Mouse (Mus musculus) CH12.LX (cell line): ENCODE data around the gene Atp8b3. TPM values are rescaled to one million over a fixed set of nuclear protein-coding genes. Genes with fewer than 3 reads are reported as not detected.

Source experiments
- DNase-seq: peaks from one replicate; pipeline ENCODE4 v3.0.0-alpha.2; 2013; ENCODE audit errors: extremely low read depth
- H3K27ac ChIP-seq: 2 replicates; pipeline ENCODE4 v1.5.1; 2012; ENCODE audit warnings: low read depth, mild to moderate bottlenecking, control low read depth, moderate library complexity; ENCODE audit not compliant: insufficient read depth
- H3K27me3 ChIP-seq: replicated peaks from 2 replicates; pipeline ENCODE3; 2012; ENCODE audit warnings: inconsistent platforms
- H3K36me3 ChIP-seq, 2 experiments: replicated peaks in 1 of 2; 2 replicates each; pipeline versions ENCODE3 to v1.6.1; 2012; ENCODE audit warnings: inconsistent platforms in 1 of 2, low read length in 1 of 2, mild to moderate bottlenecking in 1 of 2, mixed read lengths in 1 of 2, moderate library complexity in 1 of 2; ENCODE audit not compliant: control insufficient read depth in 1 of 2, insufficient read depth in 1 of 2
- H3K4me1 ChIP-seq, 2 experiments: 2 replicates each; pipeline ENCODE4 v1.6.1; 2012; ENCODE audit warnings: inconsistent platforms in 1 of 2, moderate library complexity in 1 of 2; ENCODE audit not compliant: insufficient read depth in 2 of 2, control insufficient read depth in 1 of 2
- H3K4me2 ChIP-seq: 2 replicates; pipeline ENCODE4 v1.6.1; 2012; ENCODE audit warnings: low read depth, mild to moderate bottlenecking, control low read depth; ENCODE audit not compliant: poor library complexity, insufficient read depth, severe bottlenecking
- H3K4me3 ChIP-seq, 3 experiments: fragments of 150-350 bp in 1 of 3; sonication (generic) in 1 of 3; replicated peaks in 1 of 3; 2 replicates each; pipeline versions ENCODE3 to v1.5.1; 2011 to 2012; ENCODE audit warnings: low read depth in 2 of 3, low read length in 2 of 3, mild to moderate bottlenecking in 2 of 3, moderate library complexity in 2 of 3, control low read depth in 1 of 3, improper control_type of control experiment in 1 of 3, inconsistent platforms in 1 of 3, mixed read lengths in 1 of 3; ENCODE audit not compliant: poor library complexity in 1 of 3
- H3K79me2 ChIP-seq: replicated peaks from 2 replicates; pipeline ENCODE4 v1.6.1; 2012; ENCODE audit warnings: mild to moderate bottlenecking, moderate library complexity; ENCODE audit not compliant: control insufficient read depth, poor library complexity, insufficient read depth, severe bottlenecking; ENCODE audit errors: extremely low read depth
- H3K9ac ChIP-seq: 2 replicates; pipeline ENCODE4 v1.6.1; 2012; ENCODE audit warnings: low read depth, mild to moderate bottlenecking, control low read depth, moderate library complexity; ENCODE audit not compliant: insufficient read depth
- H3K9me3 ChIP-seq: replicated peaks from 2 replicates; pipeline ENCODE3; 2012; ENCODE audit warnings: low read length, inconsistent platforms, mixed read lengths
- BHLHE40 ChIP-seq: IDR thresholded peaks from 2 replicates; pipeline ENCODE4 v1.6.1; 2011; ENCODE audit warnings: mild to moderate bottlenecking, low read depth, low read length, improper control_type of control experiment
- CHD1 ChIP-seq: IDR thresholded peaks from 2 replicates; pipeline ENCODE4 v1.6.1; 2012; ENCODE audit warnings: low read depth, low read length, improper control_type of control experiment, inconsistent platforms
- CHD2 ChIP-seq: IDR thresholded peaks from 2 replicates; pipeline ENCODE4 v1.6.1; 2011; ENCODE audit warnings: low read length, improper control_type of control experiment
- E2F4 ChIP-seq: IDR thresholded peaks from 2 replicates; pipeline ENCODE4 v1.6.1; 2011; ENCODE audit warnings: low read depth, low read length, improper control_type of control experiment; ENCODE audit not compliant: insufficient replicate concordance
- ELF1 ChIP-seq: IDR thresholded peaks from 2 replicates; pipeline ENCODE4 v1.6.1; 2014; ENCODE audit warnings: low read depth, mild to moderate bottlenecking, inconsistent platforms, low read length, improper control_type of control experiment
- EP300 ChIP-seq: IDR thresholded peaks from 2 replicates; pipeline ENCODE4 v1.6.1; 2011; ENCODE audit warnings: low read length, improper control_type of control experiment
- ETS1 ChIP-seq: conservative IDR thresholded peaks from 2 replicates; pipeline ENCODE4 v1.6.1; 2012; ENCODE audit warnings: low read depth, mild to moderate bottlenecking, inconsistent platforms, low read length, improper control_type of control experiment, moderate library complexity
- GABPA ChIP-seq: IDR thresholded peaks from 2 replicates; pipeline ENCODE4 v1.6.1; 2012; ENCODE audit warnings: low read depth, low read length, improper control_type of control experiment, inconsistent platforms; ENCODE audit not compliant: insufficient replicate concordance
- HCFC1 ChIP-seq: IDR thresholded peaks from 2 replicates; pipeline ENCODE4 v1.6.1; 2012; ENCODE audit warnings: low read depth, mild to moderate bottlenecking, inconsistent platforms, low read length, improper control_type of control experiment
- IRF4 ChIP-seq: IDR thresholded peaks from 2 replicates; pipeline ENCODE4 v1.6.1; 2014; ENCODE audit warnings: low read depth, mild to moderate bottlenecking, inconsistent platforms, low read length, improper control_type of control experiment
- JUN ChIP-seq: IDR thresholded peaks from 2 replicates; pipeline ENCODE4 v1.6.1; 2011; ENCODE audit warnings: low read depth, mild to moderate bottlenecking, low read length, improper control_type of control experiment, moderate library complexity; ENCODE audit not compliant: insufficient read depth
- JUND ChIP-seq: conservative IDR thresholded peaks from 2 replicates; pipeline ENCODE4 v1.6.1; 2011; ENCODE audit warnings: low read depth, low read length, improper control_type of control experiment
- KAT2A ChIP-seq: IDR thresholded peaks from 2 replicates; pipeline ENCODE4 v1.6.1; 2012; ENCODE audit warnings: low read length, improper control_type of control experiment, inconsistent platforms; ENCODE audit not compliant: insufficient replicate concordance
- MAFK ChIP-seq: IDR thresholded peaks from 2 replicates; pipeline ENCODE4 v1.6.1; 2011; ENCODE audit warnings: low read length, improper control_type of control experiment; ENCODE audit not compliant: insufficient replicate concordance
- MAX ChIP-seq: IDR thresholded peaks from 2 replicates; pipeline ENCODE4 v1.6.1; 2011; ENCODE audit warnings: low read length, improper control_type of control experiment
- MAZ ChIP-seq: IDR thresholded peaks from 2 replicates; pipeline ENCODE4 v1.6.1; 2012; ENCODE audit warnings: low read depth, mild to moderate bottlenecking, inconsistent platforms, low read length, improper control_type of control experiment, moderate library complexity
- MXI1 ChIP-seq: IDR thresholded peaks from 2 replicates; pipeline ENCODE4 v1.6.1; 2011; ENCODE audit warnings: mild to moderate bottlenecking, low read depth, low read length, improper control_type of control experiment
- MYC ChIP-seq: IDR thresholded peaks from 2 replicates; pipeline ENCODE4 v1.6.1; 2011; ENCODE audit warnings: low read depth, mild to moderate bottlenecking, improper control_type of control experiment, low read length
- NELFE ChIP-seq: IDR thresholded peaks from 2 replicates; pipeline ENCODE4 v1.6.1; 2011; ENCODE audit warnings: low read depth, low read length, improper control_type of control experiment
- NRF1 ChIP-seq: IDR thresholded peaks from 2 replicates; pipeline ENCODE4 v1.6.1; 2014; ENCODE audit warnings: low read depth, mild to moderate bottlenecking, inconsistent platforms, low read length, improper control_type of control experiment, moderate library complexity
- POLR2A ChIP-seq: IDR thresholded peaks from 2 replicates; pipeline ENCODE4 v1.6.1; 2011; ENCODE audit warnings: low read depth, mild to moderate bottlenecking, improper control_type of control experiment, low read length
- POLR2AphosphoS2 ChIP-seq: IDR thresholded peaks from 2 replicates; pipeline ENCODE4 v1.6.1; 2011; ENCODE audit warnings: low read depth, low read length, improper control_type of control experiment
- RAD21 ChIP-seq: IDR thresholded peaks from 2 replicates; pipeline ENCODE4 v1.6.1; 2011; ENCODE audit warnings: low read depth, mild to moderate bottlenecking, low read length, improper control_type of control experiment, moderate library complexity
- RCOR1 ChIP-seq: conservative IDR thresholded peaks from 2 replicates; pipeline ENCODE4 v1.6.1; 2012; ENCODE audit warnings: low read depth, mild to moderate bottlenecking, inconsistent platforms, low read length, improper control_type of control experiment
- SIN3A ChIP-seq: IDR thresholded peaks from 2 replicates; pipeline ENCODE4 v1.6.1; 2012; ENCODE audit warnings: low read length, improper control_type of control experiment, inconsistent platforms
- SMC3 ChIP-seq: IDR thresholded peaks from 2 replicates; pipeline ENCODE4 v1.6.1; 2011; ENCODE audit warnings: low read depth, low read length, improper control_type of control experiment
- TBP ChIP-seq: conservative IDR thresholded peaks from 2 replicates; pipeline ENCODE4 v1.6.1; 2011; ENCODE audit warnings: low read depth, low read length, improper control_type of control experiment
- TCF12 ChIP-seq: IDR thresholded peaks from 2 replicates; pipeline ENCODE4 v1.6.1; 2014; ENCODE audit warnings: low read depth, mild to moderate bottlenecking, inconsistent platforms, low read length, improper control_type of control experiment
- USF1 ChIP-seq: IDR thresholded peaks from 2 replicates; pipeline ENCODE4 v1.6.1; 2014; ENCODE audit warnings: low read depth, mild to moderate bottlenecking, inconsistent platforms, low read length, improper control_type of control experiment
- USF2 ChIP-seq: conservative IDR thresholded peaks from 2 replicates; pipeline ENCODE4 v1.6.1; 2011; ENCODE audit warnings: low read depth, low read length, improper control_type of control experiment
- ZC3H11A ChIP-seq: IDR thresholded peaks from 2 replicates; pipeline ENCODE4 v1.6.1; 2012; ENCODE audit warnings: low read depth, mild to moderate bottlenecking, inconsistent platforms, low read length, improper control_type of control experiment
- ZMIZ1 ChIP-seq: IDR thresholded peaks from 2 replicates; pipeline ENCODE4 v1.6.1; 2012; ENCODE audit warnings: low read depth, mild to moderate bottlenecking, inconsistent platforms, low read length, improper control_type of control experiment
- ZNF384 ChIP-seq: IDR thresholded peaks from 2 replicates; pipeline ENCODE4 v1.6.1; 2012; ENCODE audit warnings: low read depth, low read length, improper control_type of control experiment, inconsistent platforms
- dilution Hi-C: fragments of 300-500 bp; cut with MboI; formaldehyde crosslinking; loops from 2 replicates; pipeline ENCODE4 v1.14.3; 2020; ENCODE audit warnings: low sequenced_read_pairs; ENCODE audit not compliant: extremely low pct_unique_long_range_greater_than_20kb, extremely low pct_ligation_motif_present
- in situ Hi-C: fragments of 300-500 bp; cut with MboI; formaldehyde crosslinking; loops from 3 replicates; pipeline ENCODE4 v1.14.3; 2019; ENCODE audit warnings: low sequenced_read_pairs, low pct_ligation_motif_present, low pct_unique_long_range_greater_than_20kb, mixed read lengths
- polyA plus RNA-seq: library from polyadenylated mRNA; unstranded; fragments of >175 nt; gene quantifications from 2 replicates; pipeline ENCODE4 v1.2.1, GENCODE M21; 2012; ENCODE audit warnings: low read depth; ENCODE audit not compliant: insufficient read length
- total RNA-seq, 2 experiments: library from RNA; depleted of rRNA; stranded (reverse); fragments of 300-350 nt in 1 of 2; fragments of >200 nt in 1 of 2; gene quantifications; 2 replicates each; pipeline ENCODE4 v1.2.3; 2012 to 2014

Atp8b3 gene
- total and polyA plus RNA-seq, 3 experiments = 0.08 to 0.27 (median 0.21) TPM

DNA sequence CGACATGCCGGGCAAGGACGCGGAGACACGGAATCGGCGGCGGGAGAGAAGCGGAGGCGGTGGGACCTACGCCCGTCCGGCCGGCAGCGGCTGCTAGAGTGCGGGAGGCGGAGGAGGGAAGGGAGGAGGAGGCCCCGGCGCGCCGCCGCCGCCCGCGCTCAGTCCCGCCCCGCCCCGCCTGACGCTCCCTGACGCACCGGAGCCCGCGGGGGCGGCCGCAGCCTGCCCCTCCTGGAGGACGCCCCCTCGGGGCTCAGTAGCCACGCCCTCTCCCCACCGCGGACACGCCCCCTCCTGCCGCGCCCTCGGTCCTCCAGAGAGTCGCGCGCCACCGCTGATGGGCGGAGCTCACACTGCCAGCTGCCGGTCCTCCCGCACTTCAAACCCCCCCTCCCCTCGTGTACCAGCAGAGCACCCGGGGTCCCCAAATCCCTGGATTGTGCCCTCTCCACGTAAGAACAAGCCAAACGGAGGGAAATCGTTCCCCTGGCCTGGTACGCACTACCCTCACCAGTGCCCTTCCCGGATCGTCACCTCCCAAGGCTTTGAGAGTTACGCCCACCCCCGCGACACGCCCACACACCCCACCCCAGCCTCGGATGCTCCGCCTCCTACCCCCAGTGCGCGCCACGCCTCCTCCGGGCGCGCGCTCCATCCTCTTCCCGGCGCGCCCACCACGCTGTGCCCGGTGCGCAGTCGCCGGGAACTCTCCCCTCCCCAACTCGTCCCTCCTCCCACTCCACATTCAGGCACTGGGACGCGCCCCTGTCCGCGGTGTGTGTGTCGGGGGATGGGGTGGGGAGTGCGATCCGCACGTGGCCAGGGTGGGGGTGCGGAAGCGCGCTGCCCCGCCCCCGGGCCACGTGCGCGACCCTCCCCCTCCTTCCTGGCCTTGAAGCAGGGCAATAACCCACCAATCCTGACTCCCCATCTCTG, 38.5 kb upstream of the Atp8b3 start, which contains the start of gene Klf16 (continued):
- peak; percentile 27; the same call in 1 of the 2 replicates for TF ChIP-seq USF2

DNA sequence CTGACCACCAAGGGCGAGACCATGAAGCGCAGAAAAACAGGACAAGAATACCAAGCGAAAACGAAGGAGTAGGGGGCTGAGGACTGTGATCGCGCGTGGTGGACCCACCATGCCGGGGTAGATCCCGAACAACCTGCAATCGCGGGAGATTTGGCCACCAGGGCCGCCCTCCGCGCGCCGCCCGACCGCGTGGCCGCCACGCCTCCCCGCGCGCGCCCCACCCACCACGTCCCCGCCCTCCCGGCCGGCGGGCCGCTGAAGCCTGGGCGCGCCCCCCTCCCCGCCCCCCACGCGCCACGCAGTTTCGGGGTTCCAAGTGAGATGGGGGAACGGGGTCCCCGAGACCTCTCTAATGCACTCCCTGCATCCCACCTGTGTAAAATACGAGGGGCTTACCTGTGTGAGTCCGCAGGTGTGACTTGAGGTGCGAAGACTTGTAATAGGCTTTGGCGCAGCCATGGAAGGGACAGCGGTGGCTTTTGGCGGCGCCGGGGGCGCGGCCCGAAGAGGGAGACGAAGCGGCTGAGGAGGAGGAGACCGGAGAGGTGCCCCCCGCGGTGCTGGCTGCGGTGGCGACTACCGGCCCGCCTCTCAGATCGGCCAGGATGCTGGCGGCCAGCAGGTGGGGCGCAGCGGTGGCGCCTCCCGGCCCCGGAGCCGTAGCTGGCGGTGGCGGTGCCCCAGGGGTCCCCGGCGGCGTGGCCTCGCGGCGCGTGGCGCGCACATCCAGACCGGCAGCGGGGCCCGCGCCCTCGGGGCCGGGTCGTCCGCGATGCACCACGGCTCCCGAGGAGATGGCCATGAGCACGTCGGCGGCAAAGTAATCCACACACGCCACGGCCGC, 37.6 kb upstream of the Atp8b3 start:
- in situ Hi-C loops = loop anchor here (5.0 kb wide), 1 partner anchor 111 kb away; no protein-coding TSS in a partner anchor
- H3K9ac ChIP-seq = peak overlapping the region; percentile 87
- H3K4me2 ChIP-seq = peak overlapping the region; percentile 58
- H3K27me3 ChIP-seq = no peaks in the 10 kb centered on the region
- dilution Hi-C loops = no loop called here
- peaks cover 0 to 25% of the 10 kb centered on the region in 2 experiments for H3K36me3 ChIP-seq
- peak; percentile 50 for DNase-seq
- peak overlapping the region; percentile 81 for H3K27ac ChIP-seq
- peak overlapping the region; percentile 91 to 97 (median 92) for H3K4me3 ChIP-seq
- no peaks in the 10 kb centered on the region for H3K9me3 ChIP-seq
- peaks cover 50% of the 10 kb centered on the region for H3K79me2 ChIP-seq
- H3K4me1 ChIP-seq = peaks cover 17 to 54% of the 10 kb centered on the region in 2 experiments
- TF ChIP-seq RCOR1 (no peak), SIN3A (peak; percentile 90), TBP (no peak), MAZ (peak; percentile 47; the same call in 1 of the 2 replicates), MYC (peak; percentile 79), HCFC1 (no peak; the same call in 1 of the 2 replicates), MAFK (no peak), ELF1 (0 out of 2 replicates have a peak, but pooled peaks have one; percentile 26), BHLHE40 (no peak), ZMIZ1 (0 out of 2 replicates have a peak, but pooled peaks have one; percentile 24), MXI1 (peak; percentile 97), USF1 (no peak), ZNF384 (no peak), ZC3H11A (no peak), RAD21 (no peak), JUN (no peak), MAX (peak; percentile 82), E2F4 (no peak), GABPA (no peak), IRF4 (peak; percentile 40; the same call in 1 of the 2 replicates), NELFE (peak; percentile 62), ETS1 (no peak), POLR2A (peak; percentile 78), CHD2 (0 out of 2 replicates have a peak, but pooled peaks have one; percentile 58), NRF1 (no peak), SMC3 (no peak), EP300 (no peak), JUND (no peak), CHD1 (0 out of 2 replicates have a peak, but pooled peaks have one; percentile 56), POLR2AphosphoS2 (no peak), KAT2A (no peak), TCF12 (no peak; the same call in 1 of the 2 replicates), USF2 (no peak)
